Mouse (Mus musculus) Patski (cell line): ENCODE results near the gene B3gnt2. TPM values are rescaled to one million over a fixed set of nuclear protein-coding genes. Genes with fewer than 3 reads are reported as not detected.

Experiments
- ATAC-seq: fragments of 100-300 bp; one replicate; pipeline ENCODE4 v1.8.0; 2021
- CTCF ChIA-PET: fragments of 350-600 bp; sonication (Branson Sonifier 250); formaldehyde crosslinking; loops from one replicate; lab custom pipeline; 2022; ENCODE audit warnings: inconsistent platforms; lab: Charles Lee
- POLR2A ChIA-PET: fragments of 350-600 bp; sonication (Branson Sonifier 250); formaldehyde crosslinking; loops from one replicate; lab custom pipeline; 2022; ENCODE audit warnings: antibody characterized with exemption, inconsistent platforms; lab: Charles Lee
- DNase-seq: peaks from one replicate; pipeline ENCODE4 v3.0.0-alpha.2; 2011; ENCODE audit warnings: low read depth, low spot score
- H3K27me3 ChIP-seq: fragments of 371-371 bp; one replicate; pipeline ENCODE4 v1.5.1; 2021
- CTCF ChIP-seq: fragments of 100-300 bp; IDR thresholded peaks from one replicate; pipeline ENCODE4 v1.5.1; 2021
- in situ Hi-C: fragments of 300-500 bp; cut with MboI; formaldehyde crosslinking; loops from 3 replicates; pipeline ENCODE4 v1.11.1; 2018; ENCODE audit warnings: low pct_unique_long_range_greater_than_20kb, mixed read lengths
- polyA plus RNA-seq: library from polyadenylated mRNA; unstranded; gene quantifications from one replicate; pipeline ENCODE4 v1.2.3, GENCODE M21; 2021

B3gnt2 gene
- polyA plus RNA-seq, 1 experiment from 2014 or later, result 20.3 TPM

DNA sequence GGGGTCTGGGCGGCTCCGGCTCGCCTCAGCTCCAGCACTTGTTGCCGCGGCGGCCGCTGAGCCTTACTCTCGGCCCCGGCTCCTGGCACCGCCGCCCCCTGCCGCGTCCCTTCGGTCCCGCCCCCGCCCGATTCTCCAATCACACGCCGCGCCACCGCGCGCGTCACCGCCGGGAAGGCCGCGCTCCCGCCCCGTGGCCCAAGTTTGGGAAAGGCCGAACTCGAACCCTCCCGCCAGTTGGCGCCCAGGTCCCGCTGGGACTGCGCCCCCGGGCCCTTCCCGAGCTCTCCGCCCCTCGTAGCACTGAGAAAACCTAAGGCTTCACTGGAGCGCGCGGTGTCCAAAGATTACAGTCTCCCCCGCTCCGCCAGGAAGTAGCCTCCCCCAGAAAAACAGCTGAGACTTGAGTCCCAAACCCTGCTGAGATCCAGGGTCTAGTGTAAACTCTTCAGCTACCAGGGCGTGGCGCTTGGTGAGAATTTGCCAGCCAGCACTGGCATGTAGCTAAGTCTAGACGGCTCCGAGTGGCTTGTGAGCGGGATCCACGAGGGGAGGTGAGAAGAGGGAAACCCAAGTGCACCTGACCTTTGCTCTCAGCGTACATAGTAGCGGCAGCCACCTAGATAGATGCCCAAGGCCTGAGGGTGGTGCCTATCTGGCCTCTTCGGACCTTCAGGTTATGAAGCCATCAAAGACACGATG lies 977 bp downstream of the B3gnt2 start:
- CTCF ChIA-PET, result interaction anchor here (1.0 to 1.2 kb wide), 4 partner anchors 9 to 97 kb away, joined by 3 to 6 read pairs (median 3); no protein-coding TSS in a partner anchor
- TF ChIP-seq CTCF, result no peak
- peak; percentile 50 for DNase-seq
- POLR2A ChIA-PET, result interaction anchor here (0.6 to 1.4 kb wide), 6 partner anchors 12 to 232 kb away, joined by 3 to 6 read pairs (median 3); no protein-coding TSS in a partner anchor
- no peaks in the 10 kb centered on the region for H3K27me3 ChIP-seq
- in situ Hi-C loops, result loop anchor here (5.0 to 10.0 kb wide), 2 partner anchors 165 to 222 kb away; no protein-coding TSS in a partner anchor
- ATAC-seq, result peak; percentile 92

DNA sequence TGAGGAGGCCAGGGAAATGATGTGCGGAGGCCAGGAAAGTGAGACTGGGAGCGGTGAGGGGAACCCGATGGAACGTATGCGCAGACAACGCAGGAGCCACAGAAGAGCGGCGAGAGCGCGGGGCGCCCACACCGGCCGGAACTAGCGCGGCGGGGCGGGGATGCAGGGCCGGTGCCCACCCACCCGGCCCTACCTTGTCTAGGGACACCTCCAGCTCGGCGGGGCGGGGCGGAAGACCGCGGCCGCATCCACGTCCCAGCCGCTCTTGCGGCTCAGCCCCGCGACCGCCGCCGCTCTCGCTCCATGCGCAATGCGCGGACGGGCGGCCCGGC lies 1.5 kb downstream of the B3gnt2 start:
- POLR2A ChIA-PET, result interaction anchor here (0.9 to 1.4 kb wide), 4 partner anchors 12 to 167 kb away, joined by 3 read pairs; no protein-coding TSS in a partner anchor
- in situ Hi-C loops, result loop anchor here (10.0 kb wide), 1 partner anchor 164 kb away; no protein-coding TSS in a partner anchor
- CTCF ChIA-PET, result interaction anchor here (1.1 to 1.3 kb wide), 3 partner anchors 9 to 97 kb away, joined by 3 to 6 read pairs (median 3); no protein-coding TSS in a partner anchor
- TF ChIP-seq CTCF, result no peak
- peak; percentile 27 for ATAC-seq
- no peak for DNase-seq
- H3K27me3 ChIP-seq, result no peaks in the 10 kb centered on the region

DNA sequence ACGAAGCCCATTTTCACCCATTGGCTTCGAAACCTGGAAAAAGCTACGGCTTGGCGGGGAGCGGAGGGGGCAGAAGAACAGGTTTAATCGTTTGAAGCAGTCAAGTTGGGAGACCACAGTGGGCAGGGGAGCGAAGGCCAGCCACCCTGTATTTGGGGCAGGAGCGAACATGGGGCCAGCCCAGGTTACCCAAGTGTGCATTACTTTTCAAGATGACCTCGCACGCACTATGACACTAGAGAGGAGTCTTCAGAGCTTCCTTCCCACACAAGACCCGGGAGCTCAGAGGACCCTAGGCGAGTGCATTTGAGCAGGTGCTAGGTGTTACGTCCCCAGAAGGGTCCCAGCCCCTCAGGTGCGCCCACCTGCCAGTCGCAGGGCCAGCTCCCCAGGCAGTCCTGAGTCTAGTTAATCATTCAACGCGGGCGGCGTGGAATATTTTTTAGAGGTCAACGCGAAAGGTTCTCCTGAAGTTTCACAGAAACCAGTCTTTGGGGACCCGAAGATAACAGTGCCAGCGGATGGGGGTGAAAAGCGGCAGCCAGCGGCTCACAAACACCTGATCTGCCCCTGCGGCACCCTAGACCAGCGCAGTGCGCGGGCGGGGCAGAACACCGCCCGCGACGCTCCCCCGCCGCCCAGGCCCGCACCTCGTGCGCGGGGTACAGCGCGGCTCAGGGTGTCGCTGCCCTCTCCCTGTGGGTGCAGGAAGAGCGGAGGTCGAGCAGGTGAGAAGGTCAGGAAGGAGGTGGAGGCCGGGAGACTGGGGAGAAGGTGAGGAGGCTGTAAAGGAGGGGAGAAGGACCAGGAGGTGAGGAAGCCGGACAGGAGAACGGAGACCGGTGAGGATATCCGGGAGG lies 2.1 kb downstream of the B3gnt2 start:
- ATAC-seq (peak; percentile 56), DNase-seq (no peak)
- H3K27me3 ChIP-seq, result no peaks in the 10 kb centered on the region
- in situ Hi-C loops, result loop anchor here (10.0 kb wide), 1 partner anchor 164 kb away; no protein-coding TSS in a partner anchor
- POLR2A ChIA-PET, result interaction anchor here (0.6 to 1.4 kb wide), 6 partner anchors 10 to 65 kb away, joined by 3 to 5 read pairs (median 3); no protein-coding TSS in a partner anchor
- CTCF ChIA-PET, result interaction anchor here (0.6 to 1.5 kb wide), 7 partner anchors 13 to 227 kb away, joined by 3 to 4 read pairs (median 3); no protein-coding TSS in a partner anchor
- TF ChIP-seq CTCF, result no peak

DNA sequence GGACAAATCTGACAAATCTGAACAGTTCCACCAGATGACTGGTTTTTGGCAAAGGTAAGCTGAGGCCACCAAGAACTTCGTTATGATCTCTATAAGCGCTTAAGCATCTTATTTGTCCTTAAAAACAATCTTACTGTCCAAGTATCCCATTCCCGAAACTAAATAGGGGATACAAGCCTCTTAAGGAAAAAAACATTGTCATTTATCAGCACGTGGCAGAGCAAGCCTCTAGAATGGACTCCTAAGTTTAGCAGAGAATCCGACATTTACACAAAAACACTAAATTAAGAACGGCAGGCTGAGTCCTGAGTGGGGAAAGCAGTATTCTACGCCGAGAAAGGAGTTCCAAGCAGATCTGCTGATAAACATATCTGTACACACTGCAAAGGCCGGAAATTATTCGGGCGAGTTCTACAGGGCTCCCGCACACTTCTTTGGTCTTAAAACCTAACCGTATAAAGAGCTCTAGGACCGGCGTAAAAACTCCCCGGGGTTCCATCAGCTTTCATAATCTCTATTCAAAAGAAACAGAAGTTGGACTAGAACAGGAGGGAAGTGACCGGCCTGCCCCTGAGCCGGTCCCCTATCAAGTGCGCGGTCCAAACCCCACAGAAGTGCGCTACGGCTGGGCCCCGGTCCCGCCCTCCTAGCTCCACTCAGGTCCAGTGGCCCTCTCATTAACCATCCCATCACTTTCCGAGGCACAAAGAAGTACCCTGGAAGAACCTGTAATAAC lies 2.9 kb downstream of the B3gnt2 start:
- in situ Hi-C loops, result loop anchor here (10.0 kb wide), 1 partner anchor 163 kb away; no protein-coding TSS in a partner anchor
- H3K27me3 ChIP-seq, result no peaks in the 10 kb centered on the region
- TF ChIP-seq CTCF, result no peak
- POLR2A ChIA-PET, result interaction anchor here (0.5 to 1.3 kb wide), 5 partner anchors 9 to 1463 kb away, joined by 3 to 5 read pairs (median 3); no protein-coding TSS in a partner anchor
- no peak for ATAC-seq
- CTCF ChIA-PET, result interaction anchor here (0.6 to 1.5 kb wide), 7 partner anchors 12 to 226 kb away, joined by 3 to 4 read pairs (median 3); no protein-coding TSS in a partner anchor
- DNase-seq, result no peak

DNA sequence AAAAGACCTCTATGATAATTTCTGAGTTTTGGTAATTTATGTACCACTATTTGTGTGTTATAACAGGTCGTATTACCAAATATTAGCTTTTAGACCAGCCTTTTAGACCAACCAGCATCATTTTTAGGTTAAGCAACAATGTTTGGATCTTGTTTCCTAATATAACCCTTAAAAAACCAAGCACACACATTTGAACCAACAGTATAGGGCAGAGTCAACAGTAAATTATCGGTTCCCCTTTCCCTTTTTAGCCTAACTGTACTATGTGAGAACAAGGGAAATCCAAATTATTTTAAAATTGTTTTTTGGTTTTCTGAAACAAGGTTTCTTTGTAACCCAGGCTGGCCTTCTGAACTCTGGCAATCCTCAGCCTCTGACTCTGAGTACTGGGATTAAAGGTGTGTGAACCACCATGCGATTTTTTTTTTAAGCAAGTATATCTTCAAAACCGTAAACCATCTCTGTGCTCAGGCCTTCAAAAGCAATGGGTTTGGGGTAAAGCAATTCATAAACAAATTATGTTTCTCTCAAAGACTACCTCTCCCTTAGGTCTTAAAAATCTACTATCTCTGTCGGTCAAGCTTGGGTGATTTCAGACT lies 3.6 kb downstream of the B3gnt2 start:
- CTCF ChIA-PET, result interaction anchor here (0.9 to 1.1 kb wide), 2 partner anchors 112 to 225 kb away, joined by 3 read pairs; no protein-coding TSS in a partner anchor
- TF ChIP-seq CTCF, result no peak
- in situ Hi-C loops, result loop anchor here (10.0 kb wide), 1 partner anchor 162 kb away; no protein-coding TSS in a partner anchor

DNA sequence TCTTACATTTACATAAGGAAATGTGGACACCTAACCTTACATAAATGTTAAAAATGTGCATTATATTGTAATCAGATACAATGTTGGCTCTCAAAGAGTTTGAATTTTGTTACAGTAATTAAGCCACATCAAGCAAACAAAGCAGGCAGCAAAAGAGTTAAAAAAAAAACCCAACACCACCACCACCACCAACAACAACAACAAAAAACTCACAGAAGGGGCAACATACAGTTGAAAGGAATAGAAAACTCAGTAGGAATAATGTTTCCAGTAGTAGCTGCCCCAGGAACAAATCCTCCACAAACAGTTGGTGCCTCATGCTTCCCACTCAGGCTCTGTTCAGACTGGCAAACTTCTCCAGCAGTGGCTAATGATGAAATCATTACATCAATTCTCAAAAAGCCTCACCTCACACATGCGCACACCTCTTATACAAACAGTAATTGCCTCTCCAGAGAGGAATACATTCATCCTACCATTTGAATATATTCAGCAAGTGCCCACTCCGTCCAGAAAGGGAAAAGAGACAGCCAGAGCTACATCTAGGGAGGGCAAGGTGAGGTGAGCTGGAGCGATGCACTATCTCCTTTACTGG lies 4.3 kb downstream of the B3gnt2 start:
- ChIA-PET CTCF (interaction anchor here (0.9 kb wide), 1 partner anchor 113 kb away, joined by 3 read pairs; no protein-coding TSS in a partner anchor), POLR2A (interaction anchor here (0.7 kb wide), 1 partner anchor 1285 kb away, joined by 3 read pairs; no protein-coding TSS in a partner anchor)
- no peak for TF ChIP-seq CTCF
- DNase-seq (no peak), ATAC-seq (no peak)
- H3K27me3 ChIP-seq, result no peaks in the 10 kb centered on the region
- in situ Hi-C loops, result loop anchor here (10.0 kb wide), 1 partner anchor 162 kb away; no protein-coding TSS in a partner anchor

More for the DNA sequence above, 3.6 kb downstream of the B3gnt2 start:
- DNase-seq, result no peak
- no peaks in the 10 kb centered on the region for H3K27me3 ChIP-seq
- no peak for ATAC-seq
- POLR2A ChIA-PET, result interaction anchor here (0.7 kb wide), 1 partner anchor 1285 kb away, joined by 3 read pairs; no protein-coding TSS in a partner anchor

DNA sequence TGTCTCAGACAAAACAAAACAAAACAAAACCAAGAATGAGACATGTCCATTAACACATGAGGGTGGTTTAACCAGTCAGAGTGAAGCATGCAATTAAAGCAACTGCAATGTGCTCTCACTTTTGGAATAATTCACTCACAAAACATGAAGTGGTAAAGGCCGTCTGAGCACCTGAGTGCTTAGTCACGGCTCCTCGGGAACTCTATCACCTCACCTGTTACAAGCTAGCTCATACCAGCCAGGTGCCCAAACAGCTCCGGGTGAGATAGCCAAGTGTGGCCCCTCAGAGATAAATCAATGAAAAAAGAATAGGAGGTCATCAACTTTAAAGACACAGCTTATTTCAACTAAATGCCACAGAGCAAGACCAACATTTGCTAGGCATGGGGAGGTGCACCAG lies 6.2 kb downstream of the B3gnt2 start:
- H3K27me3 ChIP-seq, result no peaks in the 10 kb centered on the region
- CTCF ChIA-PET, result interaction anchor here (0.7 kb wide), 1 partner anchor 9 kb away, joined by 3 read pairs; no protein-coding TSS in a partner anchor
- POLR2A ChIA-PET, result no interaction called here
- in situ Hi-C loops, result loop anchor here (10.0 kb wide), 1 partner anchor 160 kb away; no protein-coding TSS in a partner anchor
- no peak for TF ChIP-seq CTCF
- DNase-seq (no peak), ATAC-seq (no peak)

DNA sequence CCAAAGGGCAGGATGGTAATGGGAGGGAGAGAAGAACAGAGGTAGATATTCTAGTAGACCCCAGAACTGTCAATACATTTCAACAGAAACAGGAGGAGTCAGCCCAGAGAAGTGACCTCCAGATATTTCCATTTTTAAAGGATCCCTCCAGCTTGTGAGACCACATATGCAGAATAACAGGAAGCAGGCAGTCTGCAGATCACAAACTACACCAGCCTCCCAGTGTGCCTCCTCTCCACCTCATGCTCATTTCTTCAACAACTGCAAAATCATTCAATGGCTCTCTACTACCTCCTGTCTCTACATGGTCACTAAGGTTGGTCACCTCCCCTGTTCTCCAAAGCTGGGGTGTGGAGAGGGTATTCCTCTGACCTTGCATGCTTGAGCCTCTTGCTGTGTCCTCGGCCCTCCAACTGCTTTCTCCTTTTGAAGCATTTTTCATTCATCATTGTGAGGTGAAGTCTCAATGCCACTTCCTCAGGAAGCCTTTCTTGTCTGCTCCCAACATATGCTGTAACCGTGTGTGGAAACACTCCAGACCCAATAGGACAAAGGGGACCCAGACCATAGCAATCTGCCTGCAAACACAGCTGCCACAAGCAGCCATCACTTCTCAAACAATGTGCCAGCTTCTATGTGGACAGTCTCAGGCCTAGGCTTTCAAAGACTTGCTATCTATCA lies 7.1 kb downstream of the B3gnt2 start:
- in situ Hi-C loops, result loop anchor here (10.0 kb wide), 1 partner anchor 159 kb away; no protein-coding TSS in a partner anchor
- ATAC-seq (no peak), DNase-seq (no peak)
- CTCF ChIA-PET, result no interaction called here
- no peak for TF ChIP-seq CTCF
- POLR2A ChIA-PET, result no interaction called here
- H3K27me3 ChIP-seq, result no peaks in the 10 kb centered on the region
